Mouse (Mus musculus): ENCODE measurements around the gene Vwa7. TPM values are rescaled to one million over a fixed set of nuclear protein-coding genes. Genes with fewer than 3 reads are reported as not detected.
"Not testable (repeated sequence)": the region's sequence is repeated elsewhere in the genome, so short reads cannot be mapped to it uniquely, and the experiment has no call there.

Gene Vwa7
- polyA plus RNA-seq, 1 experiment from 2014 or later: 0.07 TPM

- H3K9ac ChIP-seq (ENCODE audit: low read depth, low read length): no peak overlapping the region
- ATAC-seq (ENCODE audit: low read depth) (no peak), DNase-seq (ENCODE audit: low spot score) (no peak)
- peaks cover 53% of the 10 kb centered on the region for H3K36me3 ChIP-seq (ENCODE audit: control insufficient read depth, insufficient read depth, low read length)
- no peaks in the 10 kb centered on the region for H3K9me3 ChIP-seq (ENCODE audit: control insufficient read depth, low read length)
- H3K27ac ChIP-seq (replicated peaks; ENCODE audit: low read depth, low read length): no peak overlapping the region
- WGBS: 91% methylated on average over 16 of the region's 17 CpGs
- H3K4me2 ChIP-seq (ENCODE audit: low read depth, low read length): no peak overlapping the region
- H3K27me3 ChIP-seq (replicated peaks; ENCODE audit: control insufficient read depth, insufficient read depth, low read length): no peaks in the 10 kb centered on the region
- H3K4me3 ChIP-seq (ENCODE audit: low read depth, low read length): no peak overlapping the region
- peaks cover 12% of the 10 kb centered on the region for H3K4me1 ChIP-seq (ENCODE audit: control insufficient read depth, insufficient read depth, low read length)
Measured at GRCm38 (mm10) chr17:35004075-35004717, 12.2 kb upstream of the Vwa7 start.

- 90% methylated on average over 9 of the region's 10 CpGs for WGBS
- Histone ChIP-seq H3K27ac (replicated peaks; ENCODE audit: low read depth, low read length) (no peak overlapping the region), H3K4me3 (ENCODE audit: low read depth, low read length) (no peak overlapping the region), H3K4me1 (ENCODE audit: control insufficient read depth, insufficient read depth, low read length) (peaks cover 7% of the 10 kb centered on the region), H3K36me3 (ENCODE audit: control insufficient read depth, insufficient read depth, low read length) (peaks cover 59% of the 10 kb centered on the region), H3K4me2 (ENCODE audit: low read depth, low read length) (no peak overlapping the region), H3K9ac (ENCODE audit: low read depth, low read length) (no peak overlapping the region), H3K9me3 (ENCODE audit: control insufficient read depth, low read length) (no peaks in the 10 kb centered on the region), H3K27me3 (replicated peaks; ENCODE audit: control insufficient read depth, insufficient read depth, low read length) (no peaks in the 10 kb centered on the region)
- DNase-seq (ENCODE audit: low spot score) (no peak), ATAC-seq (ENCODE audit: low read depth) (no peak)
Measured at GRCm38 (mm10) chr17:35005158-35005557, 11.2 kb upstream of the Vwa7 start.

- DNase-seq (ENCODE audit: low spot score); H3K27me3 ChIP-seq (replicated peaks; ENCODE audit: control insufficient read depth, insufficient read depth, low read length); H3K4me1 ChIP-seq (ENCODE audit: control insufficient read depth, insufficient read depth, low read length); H3K27ac ChIP-seq (replicated peaks; ENCODE audit: low read depth, low read length); H3K4me2 ChIP-seq (ENCODE audit: low read depth, low read length); H3K4me3 ChIP-seq (ENCODE audit: low read depth, low read length); ATAC-seq (ENCODE audit: low read depth); H3K9ac ChIP-seq (ENCODE audit: low read depth, low read length); H3K9me3 ChIP-seq (ENCODE audit: control insufficient read depth, low read length): not testable (repeated sequence)
- peaks cover 67% of the 10 kb centered on the region for H3K36me3 ChIP-seq (ENCODE audit: control insufficient read depth, insufficient read depth, low read length)
- 93% methylated on average over 4 of the region's 5 CpGs for WGBS
Measured at GRCm38 (mm10) chr17:35005902-35006301, 10.5 kb upstream of the Vwa7 start.

GRCm38 (mm10) chr17:35007387-35007991, 8.9 kb upstream of the Vwa7 start:
- DNase-seq (ENCODE audit: low spot score): no peak
- peaks cover 82% of the 10 kb centered on the region for H3K36me3 ChIP-seq (ENCODE audit: control insufficient read depth, insufficient read depth, low read length)
- 95% methylated on average over 7 of the region's 7 CpGs for WGBS

GRCm38 (mm10) chr17:35009586-35009985, 6.8 kb upstream of the Vwa7 start:
- Histone ChIP-seq H3K4me3 (ENCODE audit: low read depth, low read length) (no peak overlapping the region), H3K9me3 (ENCODE audit: control insufficient read depth, low read length) (no peaks in the 10 kb centered on the region), H3K36me3 (ENCODE audit: control insufficient read depth, insufficient read depth, low read length) (peaks cover 96% of the 10 kb centered on the region), H3K4me2 (ENCODE audit: low read depth, low read length) (no peak overlapping the region), H3K27me3 (replicated peaks; ENCODE audit: control insufficient read depth, insufficient read depth, low read length) (no peaks in the 10 kb centered on the region), H3K4me1 (ENCODE audit: control insufficient read depth, insufficient read depth, low read length) (no peaks in the 10 kb centered on the region), H3K27ac (replicated peaks; ENCODE audit: low read depth, low read length) (no peak overlapping the region), H3K9ac (ENCODE audit: low read depth, low read length) (no peak overlapping the region)
- 91% methylated on average over 7 of the region's 7 CpGs for WGBS
- DNase-seq (ENCODE audit: low spot score) (no peak), ATAC-seq (ENCODE audit: low read depth) (no peak)

More at GRCm38 (mm10) chr17:35007387-35007991, 8.9 kb upstream of the Vwa7 start:
- Histone ChIP-seq H3K9ac (ENCODE audit: low read depth, low read length) (no peak overlapping the region), H3K27me3 (replicated peaks; ENCODE audit: control insufficient read depth, insufficient read depth, low read length) (no peaks in the 10 kb centered on the region), H3K9me3 (ENCODE audit: control insufficient read depth, low read length) (no peaks in the 10 kb centered on the region), H3K4me1 (ENCODE audit: control insufficient read depth, insufficient read depth, low read length) (peaks cover 3% of the 10 kb centered on the region), H3K27ac (replicated peaks; ENCODE audit: low read depth, low read length) (no peak overlapping the region), H3K4me3 (ENCODE audit: low read depth, low read length) (no peak overlapping the region), H3K4me2 (ENCODE audit: low read depth, low read length) (no peak overlapping the region)
- no peak for ATAC-seq (ENCODE audit: low read depth)

- Histone ChIP-seq H3K9me3 (ENCODE audit: control insufficient read depth, low read length) (no peaks in the 10 kb centered on the region), H3K4me3 (ENCODE audit: low read depth, low read length) (no peak overlapping the region), H3K27ac (replicated peaks; ENCODE audit: low read depth, low read length) (no peak overlapping the region), H3K4me2 (ENCODE audit: low read depth, low read length) (no peak overlapping the region), H3K27me3 (replicated peaks; ENCODE audit: control insufficient read depth, insufficient read depth, low read length) (no peaks in the 10 kb centered on the region), H3K9ac (ENCODE audit: low read depth, low read length) (no peak overlapping the region), H3K4me1 (ENCODE audit: control insufficient read depth, insufficient read depth, low read length) (no peaks in the 10 kb centered on the region), H3K36me3 (ENCODE audit: control insufficient read depth, insufficient read depth, low read length) (peaks cover 98% of the 10 kb centered on the region)
- DNase-seq (ENCODE audit: low spot score) (no peak), ATAC-seq (ENCODE audit: low read depth) (no peak)
- WGBS: 90% methylated on average over 8 of the region's 8 CpGs
Measured at GRCm38 (mm10) chr17:35011440-35011839, 4.9 kb upstream of the Vwa7 start.

- DNase-seq (ENCODE audit: low spot score): no peak
- no peaks in the 10 kb centered on the region for H3K9me3 ChIP-seq (ENCODE audit: control insufficient read depth, low read length)
- no peak for ATAC-seq (ENCODE audit: low read depth)
Measured at GRCm38 (mm10) chr17:35012430-35012829, 3.9 kb upstream of the Vwa7 start.

GRCm38 (mm10) chr17:35013221-35013620, 3.2 kb upstream of the Vwa7 start:
- H3K4me2 ChIP-seq (ENCODE audit: low read depth, low read length): no peak overlapping the region
- H3K36me3 ChIP-seq (ENCODE audit: control insufficient read depth, insufficient read depth, low read length): peaks cover 86% of the 10 kb centered on the region
- H3K27ac ChIP-seq (replicated peaks; ENCODE audit: low read depth, low read length): no peak overlapping the region
- no peak overlapping the region for H3K4me3 ChIP-seq (ENCODE audit: low read depth, low read length)
- DNase-seq (ENCODE audit: low spot score) (no peak), ATAC-seq (ENCODE audit: low read depth) (no peak)
- H3K9ac ChIP-seq (ENCODE audit: low read depth, low read length): no peak overlapping the region
- H3K4me1 ChIP-seq (ENCODE audit: control insufficient read depth, insufficient read depth, low read length): no peaks in the 10 kb centered on the region
- no peaks in the 10 kb centered on the region for H3K9me3 ChIP-seq (ENCODE audit: control insufficient read depth, low read length)
- H3K27me3 ChIP-seq (replicated peaks; ENCODE audit: control insufficient read depth, insufficient read depth, low read length): no peaks in the 10 kb centered on the region
- WGBS: 76% methylated on average over 6 of the region's 6 CpGs

More at GRCm38 (mm10) chr17:35012430-35012829, 3.9 kb upstream of the Vwa7 start:
- no peak overlapping the region for H3K9ac ChIP-seq (ENCODE audit: low read depth, low read length)
- H3K4me2 ChIP-seq (ENCODE audit: low read depth, low read length): no peak overlapping the region
- H3K27me3 ChIP-seq (replicated peaks; ENCODE audit: control insufficient read depth, insufficient read depth, low read length): no peaks in the 10 kb centered on the region
- H3K27ac ChIP-seq (replicated peaks; ENCODE audit: low read depth, low read length): no peak overlapping the region
- WGBS: 85% methylated on average over 12 of the region's 13 CpGs
- no peak overlapping the region for H3K4me3 ChIP-seq (ENCODE audit: low read depth, low read length)
- no peaks in the 10 kb centered on the region for H3K4me1 ChIP-seq (ENCODE audit: control insufficient read depth, insufficient read depth, low read length)
- H3K36me3 ChIP-seq (ENCODE audit: control insufficient read depth, insufficient read depth, low read length): peaks cover 93% of the 10 kb centered on the region

- DNase-seq (ENCODE audit: low spot score) (no peak), ATAC-seq (ENCODE audit: low read depth) (no peak)
- Histone ChIP-seq H3K4me1 (ENCODE audit: control insufficient read depth, insufficient read depth, low read length) (no peaks in the 10 kb centered on the region), H3K4me2 (ENCODE audit: low read depth, low read length) (no peak overlapping the region), H3K27me3 (replicated peaks; ENCODE audit: control insufficient read depth, insufficient read depth, low read length) (no peaks in the 10 kb centered on the region), H3K9me3 (ENCODE audit: control insufficient read depth, low read length) (no peaks in the 10 kb centered on the region), H3K36me3 (ENCODE audit: control insufficient read depth, insufficient read depth, low read length) (peaks cover 66% of the 10 kb centered on the region), H3K9ac (ENCODE audit: low read depth, low read length) (no peak overlapping the region), H3K27ac (replicated peaks; ENCODE audit: low read depth, low read length) (no peak overlapping the region), H3K4me3 (ENCODE audit: low read depth, low read length) (no peak overlapping the region)
- 90% methylated on average over 16 of the region's 16 CpGs for WGBS
Measured at GRCm38 (mm10) chr17:35015296-35015695, 1.1 kb upstream of the Vwa7 start.
